Mouse (Mus musculus): ENCODE measurements around the gene Flvcr1.
A peak's percentile ranks its signal among the peaks of the same experiment; 100 is the strongest.

The Flvcr1 gene

DNA sequence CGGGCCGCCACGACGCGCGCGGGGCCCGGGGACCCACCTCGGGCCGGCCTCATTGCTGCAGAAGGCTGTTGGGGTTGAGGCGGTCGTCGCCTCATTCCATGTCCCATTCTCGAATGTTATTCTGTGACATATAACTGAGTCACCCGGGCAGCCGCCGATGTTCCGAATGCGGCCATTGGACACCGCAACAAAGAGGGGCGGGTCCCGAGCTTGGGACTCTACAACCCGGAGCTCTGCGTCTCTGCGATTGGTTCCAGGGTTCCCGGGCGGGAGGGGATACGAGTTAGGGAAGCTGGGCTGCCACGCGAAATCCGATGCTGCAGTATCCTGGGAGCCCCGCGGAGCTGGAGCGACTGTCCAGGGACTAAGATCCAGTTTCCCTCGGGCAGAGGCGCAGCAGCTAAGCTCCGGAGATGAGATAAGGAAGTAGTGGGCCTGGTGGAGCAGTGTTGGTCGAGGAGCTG, 46.8 kb downstream of the Flvcr1 start, which contains the start of gene Vash2:
Gene Vash2 (minus strand): TSS at position 197 of the 464 bp plus-strand sequence.
- peak; percentile 43 for DNase-seq (ENCODE audit: low spot score)

DNA sequence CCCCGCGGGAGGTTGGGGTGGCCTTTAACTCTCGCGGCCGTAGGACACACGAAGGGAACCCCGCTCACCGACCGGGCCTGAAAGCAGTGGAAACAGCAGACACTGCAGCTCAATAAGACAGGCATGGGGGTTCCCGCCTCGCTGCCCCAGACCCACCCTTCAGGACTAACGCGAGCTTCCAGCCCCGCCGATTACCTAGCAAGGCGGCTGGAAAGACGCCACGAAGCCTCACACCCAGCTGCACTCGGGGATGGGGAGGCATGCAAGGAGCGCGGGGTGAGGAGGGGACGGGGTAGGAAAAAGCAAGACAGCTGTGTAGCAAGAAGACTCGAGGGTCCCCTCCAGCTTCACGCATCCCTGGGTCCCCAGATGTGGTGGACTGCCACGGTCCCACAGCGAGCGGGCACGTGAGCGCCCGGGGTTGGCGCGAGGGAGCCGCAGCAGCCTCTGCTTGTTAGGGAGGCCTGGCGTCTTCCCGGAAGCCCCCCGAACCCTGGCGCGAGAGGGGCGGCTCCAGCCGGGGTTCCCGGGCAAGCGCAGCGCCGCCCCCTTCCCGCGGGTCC, 47.4 kb downstream of the Flvcr1 start:
- DNase-seq (ENCODE audit: low spot score) = no peak

DNA sequence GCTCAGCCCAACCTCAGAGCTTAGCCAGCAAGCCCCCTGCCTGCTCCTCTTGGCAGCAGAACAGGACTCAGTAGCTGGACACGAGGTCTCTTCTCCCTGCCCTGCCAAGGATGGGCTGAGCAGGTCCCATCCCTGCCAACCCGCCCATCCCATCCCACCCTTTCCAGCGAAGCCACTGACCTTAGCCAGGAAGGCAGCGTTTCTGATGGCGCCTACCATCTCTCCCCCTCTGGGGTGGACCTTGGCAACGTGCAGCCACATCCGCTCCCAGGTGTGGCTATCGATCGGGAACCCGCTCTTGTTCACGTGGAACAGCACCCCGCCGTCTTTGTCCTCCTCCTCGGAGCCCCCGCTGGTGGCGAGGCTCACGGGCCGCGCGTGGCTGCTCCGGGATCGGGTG, 48.0 kb downstream of the Flvcr1 start:
- no peak for DNase-seq (ENCODE audit: low spot score)

DNA sequence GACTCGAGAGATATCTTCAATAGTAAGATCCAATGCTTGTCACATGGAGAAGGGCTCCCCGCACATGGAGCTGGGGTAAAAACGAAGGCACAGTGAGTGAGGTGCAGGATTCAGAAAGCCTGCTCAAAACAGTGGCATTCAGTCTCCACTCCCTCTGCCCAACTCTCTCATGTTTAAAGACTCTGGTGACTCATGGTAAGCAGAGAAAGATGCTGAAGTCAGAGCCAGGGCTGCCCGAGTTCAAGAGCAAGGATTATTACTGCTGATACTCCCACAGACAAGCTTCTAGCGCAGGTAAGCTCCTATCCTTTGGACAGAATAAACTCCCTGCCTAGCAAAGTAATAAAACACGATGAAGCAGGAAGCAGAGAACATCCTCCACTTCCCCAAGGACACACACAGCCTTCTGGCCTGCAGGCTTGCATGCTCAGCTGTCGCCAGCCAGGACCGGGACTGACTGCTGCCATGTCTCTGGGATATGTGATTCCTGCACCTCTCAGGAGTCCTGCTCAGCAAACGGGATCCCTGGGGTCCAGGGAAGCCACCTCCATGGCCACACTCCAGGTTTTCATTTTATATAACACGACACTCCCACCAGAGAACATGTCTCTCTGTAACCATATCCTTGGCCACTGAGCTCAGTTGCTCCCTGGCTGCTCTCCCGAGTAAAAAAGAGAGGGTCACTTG, 48.9 kb downstream of the Flvcr1 start:
- DNase-seq (ENCODE audit: low spot score) = no peak

DNA sequence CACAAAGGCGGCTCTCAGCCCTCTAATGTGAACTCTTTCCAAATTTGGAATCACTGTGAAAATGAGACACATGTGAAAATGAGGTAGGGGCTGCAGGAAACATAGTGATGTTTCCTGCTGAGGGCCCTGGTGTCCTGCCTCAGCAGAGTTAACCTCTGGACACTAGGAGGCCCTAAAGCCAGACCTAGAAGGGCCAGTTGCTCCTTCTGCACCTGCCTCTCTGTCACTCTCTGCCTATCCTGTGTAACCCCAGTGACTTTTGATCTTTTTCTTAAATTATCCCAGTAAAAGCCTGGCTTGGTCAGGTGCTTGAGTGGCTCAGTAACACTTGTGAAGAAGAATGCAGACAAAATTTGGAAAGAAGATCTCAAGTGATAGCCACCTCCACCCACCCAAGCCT, 51.1 kb downstream of the Flvcr1 start:
- DNase-seq (ENCODE audit: low spot score) = no peak

DNA sequence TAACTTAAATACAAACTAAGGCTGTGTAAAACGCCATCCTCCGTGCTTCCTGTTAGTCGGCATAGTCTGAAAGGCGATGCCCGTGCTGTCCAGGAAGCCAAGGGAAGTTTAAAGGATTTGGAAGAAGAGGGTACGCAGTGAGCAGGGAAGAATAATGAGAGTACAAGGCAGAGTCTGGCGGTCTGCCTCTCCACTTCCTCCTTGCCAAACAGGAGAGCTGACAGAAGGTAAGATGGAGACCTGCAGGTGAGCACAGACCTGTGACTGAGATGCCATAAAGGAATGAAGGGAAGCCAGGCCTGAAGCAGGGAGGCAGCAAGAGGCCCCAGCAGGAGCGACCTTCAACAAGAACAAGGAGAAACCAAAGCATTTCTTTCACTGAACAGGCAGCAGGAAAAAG, 51.8 kb downstream of the Flvcr1 start:
- DNase-seq (ENCODE audit: low spot score) = no peak

DNA sequence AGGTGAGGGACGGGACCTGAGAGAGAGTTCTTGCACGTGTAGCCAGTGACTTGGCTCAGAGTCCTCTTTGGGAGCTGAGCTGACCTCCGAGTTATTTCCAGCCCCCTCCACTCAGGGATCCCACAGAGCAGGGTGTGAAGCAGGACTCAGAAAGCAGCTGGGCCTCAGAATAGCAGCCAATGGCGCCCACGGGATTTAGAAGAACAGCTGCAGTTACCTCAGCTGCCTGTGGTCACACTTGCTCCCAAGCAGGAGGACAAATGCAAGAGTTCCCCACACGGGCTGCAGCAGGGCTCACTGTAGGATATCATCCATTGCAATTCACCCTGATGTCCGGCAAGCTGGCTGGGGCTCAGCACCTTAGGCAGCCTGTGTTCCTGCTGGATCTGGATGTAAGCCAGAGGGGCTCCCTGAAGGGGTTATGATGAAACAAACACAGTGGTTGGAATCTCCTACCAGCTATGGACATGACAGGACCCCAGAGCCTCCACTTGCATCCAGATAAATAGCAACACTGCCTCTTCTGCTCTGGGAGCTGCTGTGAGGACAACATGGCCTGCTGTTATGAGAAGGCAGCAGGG, 53.3 kb downstream of the Flvcr1 start:
- DNase-seq (ENCODE audit: low spot score) = no peak

DNA sequence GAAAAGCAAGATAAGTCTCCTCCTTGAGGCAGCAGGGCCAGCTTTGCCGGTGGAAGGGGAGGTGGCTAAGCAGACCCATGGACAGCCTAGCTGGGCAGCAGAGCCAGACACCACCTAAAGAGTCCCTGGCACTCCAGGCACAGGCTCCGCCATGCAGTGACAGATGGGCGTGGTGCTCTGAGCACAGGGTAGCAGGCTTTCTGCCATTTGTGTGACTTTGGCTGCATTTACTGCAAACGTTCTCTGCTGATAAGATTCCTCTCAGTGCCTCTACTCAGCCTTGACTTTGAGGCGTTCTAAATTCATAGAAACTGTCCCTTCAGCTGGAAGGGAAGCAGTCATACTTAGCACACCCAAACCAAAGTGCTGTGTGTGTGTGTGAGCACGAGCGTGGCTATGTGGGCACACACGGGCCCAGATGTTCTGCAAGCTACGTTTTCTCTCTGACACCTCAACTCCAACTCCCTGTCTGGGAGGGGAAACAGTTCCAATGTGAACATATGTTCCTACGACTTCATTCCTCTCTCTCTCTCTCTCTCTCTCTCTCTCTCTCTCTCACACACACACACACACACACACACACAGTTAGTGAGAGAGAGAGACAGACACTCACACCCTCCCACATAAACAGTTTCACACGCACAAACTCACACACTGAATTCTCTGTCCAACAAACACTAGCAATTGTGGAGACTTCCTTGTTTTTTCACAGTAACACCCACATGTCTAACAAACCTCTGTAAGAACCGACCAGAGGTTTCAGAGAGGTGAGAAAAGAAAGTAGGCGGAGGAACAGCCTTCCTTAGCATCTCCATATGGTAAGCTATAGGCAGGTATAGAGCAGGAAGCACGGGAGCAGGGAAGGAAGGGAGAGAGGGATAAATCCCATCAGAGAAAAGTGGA, 54.0 kb downstream of the Flvcr1 start:
- DNase-seq (ENCODE audit: low spot score) = peak; percentile 14

DNA sequence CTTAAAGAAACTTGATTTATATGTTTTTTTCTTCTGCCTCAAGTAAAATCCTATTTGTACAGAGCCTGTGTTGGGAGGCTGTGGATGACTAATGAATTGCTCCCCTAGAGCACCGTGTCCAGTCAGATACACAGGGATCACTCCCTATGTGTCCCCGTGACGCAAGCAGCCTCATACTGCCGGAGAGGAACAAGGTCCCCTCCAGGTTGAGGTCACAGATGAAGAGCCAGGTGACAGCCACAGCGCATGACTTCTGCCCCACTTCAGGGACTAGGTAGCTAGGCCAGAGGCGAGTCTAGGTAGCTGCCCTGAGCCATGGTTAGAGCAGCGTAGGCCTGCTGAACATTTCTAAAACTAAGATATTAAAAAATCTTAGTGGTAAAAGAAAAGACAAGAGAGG, 57.9 kb downstream of the Flvcr1 start:
- DNase-seq (ENCODE audit: low spot score) = no peak

DNA sequence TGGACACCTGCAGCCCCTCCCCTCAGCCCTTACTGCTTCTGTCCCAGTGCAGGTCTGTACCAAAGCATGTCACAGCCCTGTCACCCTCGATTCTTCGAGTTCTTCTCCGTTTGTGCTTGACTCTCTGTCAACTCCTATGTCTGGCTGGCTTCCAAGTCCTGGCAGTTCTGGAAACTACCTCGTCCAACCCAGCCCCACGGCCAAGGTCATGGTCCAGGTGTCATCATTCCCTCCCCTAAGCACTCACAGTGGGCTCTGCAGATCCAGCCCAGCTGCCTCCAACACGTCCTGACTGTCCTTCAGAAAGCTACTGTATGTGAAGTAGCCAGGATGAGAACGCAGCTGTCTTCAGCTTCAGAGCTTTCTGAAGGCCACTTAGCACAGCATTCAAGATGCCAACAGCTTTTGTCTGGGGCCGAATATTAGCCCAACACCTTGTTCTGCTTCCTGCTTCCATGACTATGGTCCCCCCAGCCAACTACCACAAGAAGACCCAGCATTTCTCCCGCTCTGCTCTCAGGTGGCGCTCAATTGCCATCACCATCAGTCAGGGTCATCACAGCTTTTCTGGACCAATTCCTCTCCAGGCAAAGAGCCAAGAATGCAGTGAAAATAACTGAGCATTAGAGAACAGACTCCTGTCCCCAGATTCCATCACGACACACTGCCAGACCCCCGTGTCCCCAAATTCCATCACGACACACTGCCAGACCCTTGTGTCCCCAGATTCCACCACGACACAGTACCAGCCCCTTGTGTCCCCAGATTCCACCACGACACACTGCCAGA, 60.8 kb downstream of the Flvcr1 start:
- no peak for DNase-seq (ENCODE audit: low spot score)

DNA sequence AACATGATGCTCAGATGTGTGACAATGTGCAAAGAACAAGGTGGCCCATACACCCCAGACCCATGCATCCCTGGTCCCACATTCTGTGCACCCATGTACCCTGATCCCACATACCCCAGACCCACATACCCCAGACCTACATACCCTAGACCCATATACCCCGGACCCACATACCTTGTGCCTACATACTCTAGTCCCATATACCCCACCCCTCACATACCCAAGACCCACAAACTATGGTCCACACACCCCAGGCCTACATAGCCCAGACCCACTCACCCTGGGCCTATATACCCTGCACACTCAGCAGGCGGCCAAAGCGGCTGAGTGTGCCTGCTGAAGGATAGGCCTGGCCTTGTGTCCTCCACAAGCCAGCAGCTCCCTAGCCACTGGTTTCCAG, 63.2 kb downstream of the Flvcr1 start:
- DNase-seq (ENCODE audit: low spot score) = no peak

DNA sequence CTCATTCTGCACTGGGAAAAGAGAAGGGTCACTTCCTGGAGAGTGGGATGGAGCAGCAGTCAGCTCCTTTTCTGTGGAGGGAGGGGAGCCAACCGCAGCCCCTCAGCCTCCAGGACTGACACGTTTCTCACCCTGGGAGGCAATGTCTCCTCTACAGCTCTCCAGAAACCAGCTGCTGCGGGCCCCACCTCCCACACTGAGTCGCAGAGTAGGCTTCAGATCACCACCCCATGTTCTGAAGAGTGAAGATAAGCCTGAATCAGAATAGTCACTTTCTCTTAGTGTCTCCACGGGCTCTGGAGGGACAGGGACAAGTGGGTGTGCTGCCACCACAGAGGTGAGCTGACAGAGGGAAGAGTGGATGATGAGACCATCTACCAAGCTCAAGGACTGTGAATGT, 67.1 kb downstream of the Flvcr1 start:
- no peak for DNase-seq (ENCODE audit: low spot score)

Data from left cerebral cortex, adult 11 months (tissue).